Mouse (Mus musculus): Measurements from ENCODE around the gene Tpt1.

DNA sequence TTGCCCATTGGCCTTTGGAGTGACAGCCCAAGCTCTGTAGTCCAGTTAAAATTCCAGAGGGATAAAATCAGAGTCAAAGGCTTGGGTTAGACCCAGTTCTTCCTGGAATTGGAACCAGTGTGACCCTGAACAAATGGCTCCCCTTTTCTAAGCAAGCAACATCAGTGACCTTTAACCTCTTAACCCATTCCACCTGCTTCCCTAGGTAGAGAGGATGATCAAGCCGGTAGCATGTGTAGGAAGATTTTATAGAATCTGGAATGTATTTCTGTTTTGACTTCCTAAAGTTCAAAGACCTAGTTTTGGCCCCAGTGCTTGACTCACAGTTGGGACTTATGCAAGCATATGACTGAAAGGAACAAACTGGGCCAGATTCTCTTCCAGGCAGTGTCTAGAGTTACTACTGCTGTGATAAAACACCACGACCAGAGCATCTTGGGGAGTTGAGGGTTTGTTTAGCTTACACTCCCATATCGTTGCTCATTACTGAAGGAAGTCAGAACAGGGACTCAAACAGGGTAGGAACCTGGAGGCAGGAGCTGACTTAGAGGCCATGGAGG is 18.0 kb upstream of the Tpt1 start:
- no peak for TF ChIP-seq CTCF (IDR thresholded peaks at IDR 0.05; ENCODE audit: control insufficient read depth, insufficient read depth, insufficient read length)
- no peak for TF ChIP-seq MAX (IDR thresholded peaks at IDR 0.05)
- TF ChIP-seq USF1 (IDR thresholded peaks at IDR 0.05; ENCODE audit: low read depth) = no peak
- no peak for TF ChIP-seq MYOG (IDR thresholded peaks at IDR 0.05; ENCODE audit: control insufficient read depth, extremely low read depth, insufficient read length)
- no peak for TF ChIP-seq CEBPB (IDR thresholded peaks at IDR 0.05; ENCODE audit: low read depth)

Data from C2C12 (cell line).